Mouse (Mus musculus): ENCODE measurements at regions not wholly inside any gene's neighbourhood (a gene's known extent, or its start where the extent isn't known, plus 50 kb on each side); places are given as distances from the start of the nearest gene placed in this dataset.

- TF ChIP-seq POLR2A (IDR thresholded peaks at IDR 0.05; ENCODE audit: low read depth, low read length) (no peak), CTCF (conservative IDR thresholded peaks at IDR 0.05; ENCODE audit: insufficient read depth, insufficient read length, low read depth, low read length) (no peak)
These were observed 402.3 kb downstream of the Pdcd6ip start for GRCm38 (mm10) chr9:113305761-113306160.
